Mouse (Mus musculus) bone marrow macrophage, adult 2 months (primary cell): ENCODE measurements around the gene Mbd3l1.

Source experiments
- CTCF ChIP-seq: IDR thresholded peaks from 2 replicates; pipeline ENCODE4 v1.5.1; 2012; ENCODE audit warnings: low read depth, mild to moderate bottlenecking, low read length, moderate library complexity
- POLR2A ChIP-seq: IDR thresholded peaks from 2 replicates; pipeline ENCODE4 v1.6.1; 2012; ENCODE audit warnings: mild to moderate bottlenecking, low read depth, low read length, borderline replicate concordance

- TF ChIP-seq POLR2A: no peak
- no peak for TF ChIP-seq CTCF
Observed at GRCm38 (mm10) chr9:18473324-18474128, 4.6 kb upstream of the Mbd3l1 start.
